Mouse (Mus musculus) ES-Bruce4 (cell line): ENCODE measurements around the gene Dtnb.

Source experiments
- CTCF ChIP-seq: IDR thresholded peaks from one replicate; pipeline ENCODE4 v1.8.1; 2011; ENCODE audit warnings: low read depth, low read length
- EP300 ChIP-seq: IDR thresholded peaks from 2 replicates; pipeline ENCODE4 v1.6.1; 2011; ENCODE audit warnings: low read depth, low read length; ENCODE audit not compliant: insufficient read depth
- POLR2A ChIP-seq: IDR thresholded peaks from one replicate; pipeline ENCODE4 v1.8.1; 2011; ENCODE audit warnings: low read length; ENCODE audit not compliant: insufficient read depth

DNA sequence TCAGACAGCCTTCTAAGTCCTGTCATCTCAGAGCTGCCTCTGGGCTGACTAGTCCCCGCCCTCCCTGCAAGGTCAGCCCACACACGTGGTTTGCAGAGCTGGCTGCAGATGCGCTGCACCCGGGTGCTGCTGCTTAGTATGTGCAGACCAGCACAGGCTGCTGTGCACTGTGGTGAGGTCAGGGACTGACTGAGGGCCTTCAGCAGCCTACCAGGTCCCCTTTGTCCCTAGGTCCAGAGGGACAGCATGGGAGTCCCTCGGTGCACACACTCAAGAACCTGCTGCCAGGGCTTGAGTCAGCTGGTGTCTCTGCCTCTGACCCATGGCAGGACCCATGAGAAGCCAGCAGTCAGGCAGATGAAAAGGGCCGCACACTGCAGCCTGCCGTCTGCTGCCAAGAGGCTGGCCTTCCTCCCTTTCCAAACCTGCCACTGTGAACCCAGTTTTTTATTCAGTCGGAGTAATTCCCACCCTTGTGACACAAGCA lies 208.3 kb downstream of the Dtnb start:
- TF ChIP-seq CTCF (no peak), EP300 (no peak), POLR2A (no peak)
